Mouse (Mus musculus) liver, embryonic 15.5 days (tissue): ENCODE measurements at regions not wholly inside any gene's neighbourhood (a gene's known extent, or its start where the extent isn't known, plus 50 kb on each side); places are given as distances from the start of the nearest gene placed in this dataset.

Experiments used
- ATAC-seq: fragments of 200-750 bp; cut with Nextera tagmentation; 2 replicates; pipeline ENCODE4 v1.8.0; 2017; ENCODE audit warnings: moderate number of reproducible peaks, mild to moderate bottlenecking, moderate library complexity; ENCODE audit not compliant: insufficient read depth
- H3K27ac ChIP-seq: fragments of 300-500 bp; sonication (generic); replicated peaks from 2 replicates; pipeline ENCODE4 v1.5.1; 2015; ENCODE audit warnings: mild to moderate bottlenecking, inconsistent platforms
- H3K27me3 ChIP-seq: fragments of 300-500 bp; sonication (generic); 2 replicates; pipeline ENCODE4 v1.6.1; 2015; ENCODE audit warnings: mild to moderate bottlenecking, inconsistent platforms
- H3K36me3 ChIP-seq: fragments of 300-500 bp; sonication (generic); replicated peaks from 2 replicates; pipeline ENCODE4 v1.6.1; 2015; ENCODE audit warnings: moderate library complexity, mild to moderate bottlenecking, inconsistent platforms
- H3K4me1 ChIP-seq: fragments of 300-500 bp; sonication (generic); replicated peaks from 2 replicates; pipeline ENCODE4 v1.6.1; 2015; ENCODE audit warnings: inconsistent platforms
- H3K4me2 ChIP-seq: fragments of 300-500 bp; sonication (generic); 2 replicates; pipeline ENCODE4 v1.6.1; 2015; ENCODE audit warnings: moderate library complexity, mild to moderate bottlenecking, inconsistent platforms
- H3K4me3 ChIP-seq: fragments of 300-500 bp; sonication (generic); replicated peaks from 2 replicates; pipeline ENCODE4 v1.5.1; 2015; ENCODE audit warnings: mild to moderate bottlenecking, inconsistent platforms
- H3K9ac ChIP-seq: fragments of 300-500 bp; sonication (generic); 2 replicates; pipeline ENCODE4 v1.6.1; 2015; ENCODE audit warnings: moderate library complexity, mild to moderate bottlenecking, inconsistent platforms
- H3K9me3 ChIP-seq: fragments of 300-500 bp; sonication (generic); replicated peaks from 2 replicates; pipeline ENCODE4 v1.6.1; 2016; ENCODE audit warnings: inconsistent platforms
- WGBS: fragments of 180-500 bp; shearing (Covaris S2); methylation state at CpG from one replicate; pipeline ENCODE4 v1.1.7; 2015; ENCODE audit warnings: mixed read lengths; ENCODE audit not compliant: insufficient replicate concordance; 5-methylcytosine and 5-hydroxymethylcytosine counted together

DNA sequence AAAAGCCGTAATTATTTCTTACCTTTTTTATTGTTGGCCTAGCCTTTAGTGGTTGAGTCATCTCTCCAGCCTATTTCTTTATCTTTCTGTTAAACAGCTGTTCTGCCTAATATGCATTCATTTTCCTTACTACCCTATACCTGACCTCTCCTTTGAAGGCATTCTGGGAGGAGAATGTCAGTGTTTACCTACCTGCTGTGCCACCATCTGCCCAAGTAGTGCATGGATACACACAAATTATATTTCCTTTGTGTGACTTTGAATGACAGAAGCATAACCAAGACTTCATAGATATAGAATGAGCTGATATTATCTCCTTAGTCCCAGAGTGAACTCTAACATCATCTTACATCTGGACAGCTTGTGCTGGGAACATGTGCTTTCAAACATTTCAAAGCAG is 293.5 kb upstream of the Tom1l1 start:
- Histone ChIP-seq H3K9me3 (no peaks in the 10 kb centered on the region), H3K9ac (no peak overlapping the region), H3K27ac (no peak overlapping the region), H3K4me3 (no peak overlapping the region), H3K4me1 (no peaks in the 10 kb centered on the region), H3K27me3 (no peaks in the 10 kb centered on the region), H3K4me2 (no peak overlapping the region), H3K36me3 (no peaks in the 10 kb centered on the region)
- WGBS, result 85% methylated on average over 1 of the region's 1 CpGs
- no peak for ATAC-seq

DNA sequence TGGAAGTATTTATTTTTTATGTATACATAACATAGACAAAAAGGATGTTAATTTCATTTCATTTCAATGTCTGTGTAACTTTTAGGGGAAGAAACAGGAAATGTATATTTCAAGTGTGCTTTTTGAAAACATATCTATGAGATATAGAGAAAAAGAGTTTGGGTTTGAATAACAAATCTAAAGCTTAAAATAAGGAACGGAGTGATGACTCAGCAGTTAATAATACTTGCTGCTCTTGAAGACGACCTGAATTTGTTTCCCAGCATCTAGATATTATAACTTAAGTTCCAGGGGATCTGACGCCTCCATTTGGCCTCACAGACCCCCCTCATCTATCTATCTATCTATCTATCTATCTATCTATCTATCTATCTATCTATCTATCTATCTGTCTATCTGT is 290.1 kb upstream of the Tom1l1 start:
- 57% methylated on average over 3 of the region's 3 CpGs for WGBS
- H3K4me1 ChIP-seq, result no peaks in the 10 kb centered on the region
- H3K36me3 ChIP-seq, result no peaks in the 10 kb centered on the region
- H3K27me3 ChIP-seq, result no peaks in the 10 kb centered on the region
- no peak overlapping the region for H3K4me3 ChIP-seq
- H3K4me2 ChIP-seq, result no peak overlapping the region
- H3K9ac ChIP-seq, result no peak overlapping the region
- ATAC-seq, result no peak
- no peak overlapping the region for H3K27ac ChIP-seq
- no peaks in the 10 kb centered on the region for H3K9me3 ChIP-seq

DNA sequence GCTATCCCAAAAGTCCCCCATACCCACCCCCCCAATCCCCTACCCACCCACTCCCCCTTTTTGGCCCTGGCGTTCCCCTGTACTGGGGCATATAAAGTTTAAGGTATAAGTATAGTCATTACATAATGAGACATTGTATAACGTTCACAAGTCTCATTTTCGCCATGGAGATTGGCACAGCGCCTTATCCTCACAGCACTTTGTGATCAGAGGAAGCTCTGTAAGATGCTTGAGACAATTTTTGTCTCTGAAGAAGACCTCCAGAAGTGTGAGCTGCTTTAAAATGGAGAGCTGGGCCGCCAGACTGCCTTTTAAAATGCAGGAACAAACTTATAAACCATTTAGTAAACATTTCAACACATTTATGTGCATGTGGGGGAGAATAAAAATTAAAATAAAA is 252.9 kb upstream of the Tom1l1 start:
- H3K4me2 ChIP-seq, result no peak overlapping the region
- H3K9ac ChIP-seq, result no peak overlapping the region
- 58% methylated on average over 5 of the region's 5 CpGs for WGBS
- H3K9me3 ChIP-seq, result no peaks in the 10 kb centered on the region
- H3K36me3 ChIP-seq, result no peaks in the 10 kb centered on the region
- no peak overlapping the region for H3K4me3 ChIP-seq
- no peaks in the 10 kb centered on the region for H3K27me3 ChIP-seq
- H3K4me1 ChIP-seq, result no peaks in the 10 kb centered on the region
- no peak overlapping the region for H3K27ac ChIP-seq
- no peak for ATAC-seq

DNA sequence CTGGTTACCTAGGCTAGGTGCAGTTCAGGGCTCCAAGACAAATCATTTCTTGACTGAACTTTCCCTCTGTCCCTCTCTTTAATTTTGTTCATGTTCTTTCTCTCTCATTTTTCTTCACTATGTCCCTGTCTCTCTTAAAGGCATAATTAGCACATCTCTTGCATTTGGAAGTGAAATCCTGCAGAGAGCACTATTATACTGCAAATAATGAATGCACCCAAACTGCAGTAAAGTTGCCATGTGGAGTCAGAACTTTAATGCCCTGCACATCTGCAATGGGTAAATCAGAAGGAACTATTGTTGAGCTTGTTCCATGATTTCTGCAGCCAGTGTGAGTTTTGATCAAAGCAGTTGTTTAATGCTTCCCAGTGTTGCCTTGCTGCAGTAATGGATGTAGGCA is 237.6 kb upstream of the Tom1l1 start:
- Histone ChIP-seq H3K36me3 (no peaks in the 10 kb centered on the region), H3K9ac (no peak overlapping the region), H3K4me2 (no peak overlapping the region), H3K4me3 (no peak overlapping the region), H3K27ac (no peak overlapping the region), H3K27me3 (no peaks in the 10 kb centered on the region), H3K9me3 (no peaks in the 10 kb centered on the region), H3K4me1 (no peaks in the 10 kb centered on the region)
- ATAC-seq, result no peak

DNA sequence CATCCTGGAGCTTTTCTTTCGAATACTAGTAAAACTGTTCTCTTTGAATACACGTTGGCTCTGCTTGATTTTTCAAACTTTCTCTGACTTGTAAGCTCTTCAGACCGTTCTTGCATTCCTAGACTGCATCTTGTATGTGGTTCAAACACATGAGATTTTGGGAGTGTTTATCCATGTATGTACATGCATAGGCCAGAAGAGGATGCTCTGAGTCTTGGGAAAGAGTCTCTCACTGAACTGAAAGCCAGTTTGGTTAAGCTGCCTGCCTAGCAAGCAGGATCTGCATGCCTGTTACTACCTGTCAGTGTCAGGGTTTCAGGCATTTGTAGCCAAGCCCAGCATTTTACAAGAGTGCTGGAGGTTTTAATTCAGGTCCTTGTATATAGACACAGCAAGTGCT is 229.6 kb upstream of the Tom1l1 start:
- WGBS, result 51% methylated on average over 3 of the region's 3 CpGs
- Histone ChIP-seq H3K4me1 (no peaks in the 10 kb centered on the region), H3K36me3 (no peaks in the 10 kb centered on the region), H3K9ac (no peak overlapping the region), H3K27ac (no peak overlapping the region), H3K4me2 (no peak overlapping the region), H3K27me3 (no peaks in the 10 kb centered on the region), H3K4me3 (no peak overlapping the region), H3K9me3 (no peaks in the 10 kb centered on the region)
- ATAC-seq, result no peak

DNA sequence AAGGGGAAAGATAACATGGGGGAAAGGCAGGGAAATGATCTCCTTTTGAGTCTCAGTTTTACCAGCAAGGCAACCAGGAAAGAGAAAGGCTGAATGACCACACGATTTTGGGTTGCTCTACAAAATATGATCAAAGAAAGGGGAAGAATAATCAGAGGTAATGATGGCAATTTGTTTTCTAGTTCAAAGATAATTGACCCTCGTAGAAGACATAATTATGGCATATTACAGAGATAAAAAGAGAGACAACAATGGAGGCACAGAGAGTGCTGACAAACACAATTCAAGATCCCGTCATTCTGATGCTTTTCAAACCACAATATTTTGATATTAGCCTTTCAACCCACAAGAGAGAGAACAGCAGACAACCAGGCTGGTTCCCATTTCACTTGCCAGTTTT is 206.1 kb upstream of the Tom1l1 start:
- Histone ChIP-seq H3K9me3 (no peaks in the 10 kb centered on the region), H3K4me3 (no peak overlapping the region), H3K27me3 (no peaks in the 10 kb centered on the region), H3K4me1 (no peaks in the 10 kb centered on the region), H3K27ac (no peak overlapping the region), H3K9ac (no peak overlapping the region), H3K4me2 (no peak overlapping the region), H3K36me3 (no peaks in the 10 kb centered on the region)
- no peak for ATAC-seq
- 47% methylated on average over 3 of the region's 3 CpGs for WGBS

DNA sequence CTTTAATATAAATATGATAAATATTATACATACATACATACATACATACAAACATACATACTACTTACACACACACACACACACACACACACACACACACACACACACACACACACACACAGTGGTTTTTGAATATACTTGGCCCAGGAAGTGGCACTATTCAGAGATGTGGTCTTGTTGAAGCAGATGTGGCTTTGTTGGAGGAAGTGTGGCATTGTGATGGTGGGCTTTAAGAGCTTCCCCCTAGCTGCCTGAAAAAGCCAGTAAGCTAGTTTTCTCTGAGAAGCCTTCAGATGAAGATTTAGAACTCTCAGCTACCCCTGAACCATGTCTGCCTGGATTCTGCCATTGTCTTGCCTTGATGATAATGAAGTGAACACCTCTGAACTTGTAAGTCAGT is 185.0 kb upstream of the Tom1l1 start:
- Histone ChIP-seq H3K4me1 (no peaks in the 10 kb centered on the region), H3K4me2 (no peak overlapping the region), H3K36me3 (no peaks in the 10 kb centered on the region), H3K27me3 (no peaks in the 10 kb centered on the region), H3K9me3 (no peaks in the 10 kb centered on the region), H3K9ac (no peak overlapping the region), H3K27ac (no peak overlapping the region), H3K4me3 (no peak overlapping the region)
- no peak for ATAC-seq

DNA sequence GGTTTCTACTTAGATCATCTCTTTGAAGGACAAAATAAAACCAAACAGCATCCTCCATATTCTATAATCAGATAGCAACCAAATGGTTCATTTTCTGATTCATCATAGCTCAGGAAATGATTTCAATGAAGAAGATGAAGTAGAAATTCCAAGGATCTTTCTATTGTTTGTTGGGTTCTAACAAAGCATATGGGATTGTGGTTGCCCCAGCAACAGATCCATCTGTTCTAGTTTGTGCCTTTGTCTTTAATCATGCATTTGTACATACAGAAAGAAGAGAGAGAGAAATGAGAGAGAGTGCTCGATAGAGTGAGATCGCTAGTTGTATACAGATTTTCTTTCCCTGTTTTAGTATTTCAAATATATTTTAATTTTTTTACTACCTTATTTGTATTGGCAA is 183.5 kb upstream of the Tom1l1 start:
- no peaks in the 10 kb centered on the region for H3K4me1 ChIP-seq
- no peak for ATAC-seq
- H3K27me3 ChIP-seq, result no peaks in the 10 kb centered on the region
- no peaks in the 10 kb centered on the region for H3K36me3 ChIP-seq
- H3K4me3 ChIP-seq, result no peak overlapping the region
- 71% methylated on average over 2 of the region's 2 CpGs for WGBS
- H3K4me2 ChIP-seq, result no peak overlapping the region
- no peaks in the 10 kb centered on the region for H3K9me3 ChIP-seq
- no peak overlapping the region for H3K27ac ChIP-seq
- H3K9ac ChIP-seq, result no peak overlapping the region

DNA sequence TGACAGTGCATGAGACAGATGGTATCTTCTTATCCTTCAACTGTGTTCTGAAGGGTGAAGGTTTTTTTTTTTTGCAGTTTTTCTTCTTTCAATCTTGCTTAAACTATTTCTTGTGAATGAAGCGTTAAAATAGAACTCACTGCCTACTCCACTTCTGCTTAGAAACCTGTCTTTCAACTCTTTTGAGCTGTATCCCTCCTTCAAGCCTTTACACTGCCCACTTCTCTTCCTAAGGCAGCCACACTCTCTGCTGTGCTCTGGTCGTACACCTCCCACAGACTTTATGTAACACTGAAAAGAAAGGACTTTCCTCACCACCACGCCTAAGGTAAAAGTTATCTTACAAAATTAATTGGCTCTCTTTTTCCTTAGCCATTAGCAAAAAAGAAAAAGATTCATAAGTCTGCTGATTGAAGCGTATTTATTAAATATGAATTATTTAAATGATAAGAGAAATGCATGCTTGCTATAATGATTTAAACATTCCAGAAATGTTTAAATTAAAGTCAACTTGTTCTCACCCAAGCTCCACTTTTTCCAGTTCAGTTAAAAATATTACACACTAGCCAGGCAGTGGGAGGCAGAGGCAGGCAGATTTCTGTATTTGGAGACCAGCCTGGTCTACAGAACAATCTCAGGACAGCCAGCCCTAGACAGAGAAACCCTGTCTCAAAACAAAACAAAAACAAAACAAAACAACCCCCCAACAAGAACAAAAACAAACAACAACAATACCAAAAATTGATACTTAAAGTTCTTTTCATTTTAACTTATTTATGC is 176.0 kb upstream of the Tom1l1 start:
- no peak for ATAC-seq
- WGBS, result 50% methylated on average over 4 of the region's 4 CpGs
- H3K4me2 ChIP-seq, result no peak overlapping the region

DNA sequence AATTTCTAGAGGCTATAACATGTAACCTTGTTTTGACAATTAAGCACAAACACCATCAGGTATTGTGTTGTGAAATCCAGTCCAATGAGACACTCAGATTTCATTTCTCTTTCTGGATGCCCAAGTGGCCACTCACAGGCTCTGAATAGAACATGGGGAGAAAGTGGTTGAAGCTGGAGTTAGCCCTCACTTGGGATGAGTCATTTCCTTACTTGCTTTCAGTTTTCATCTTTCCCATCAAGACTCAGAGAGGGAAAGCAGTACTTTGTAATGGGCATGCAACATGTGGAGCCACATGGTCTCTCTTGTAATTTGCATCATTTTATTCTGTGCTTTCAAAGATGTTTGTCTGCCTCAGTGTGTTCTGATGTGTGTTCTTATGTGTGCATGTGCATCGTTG is 167.6 kb upstream of the Tom1l1 start:
- Histone ChIP-seq H3K4me3 (no peak overlapping the region), H3K27ac (no peak overlapping the region), H3K9ac (no peak overlapping the region), H3K9me3 (no peaks in the 10 kb centered on the region), H3K27me3 (no peaks in the 10 kb centered on the region), H3K36me3 (no peaks in the 10 kb centered on the region), H3K4me2 (no peak overlapping the region), H3K4me1 (no peaks in the 10 kb centered on the region)
- ATAC-seq, result no peak
- 63% methylated on average over 1 of the region's 1 CpGs for WGBS

More for the DNA sequence above, 176.0 kb upstream of the Tom1l1 start:
- no peaks in the 10 kb centered on the region for H3K36me3 ChIP-seq
- H3K27me3 ChIP-seq, result no peaks in the 10 kb centered on the region
- H3K9ac ChIP-seq, result no peak overlapping the region
- no peak overlapping the region for H3K27ac ChIP-seq
- no peak overlapping the region for H3K4me3 ChIP-seq
- no peaks in the 10 kb centered on the region for H3K9me3 ChIP-seq
- no peaks in the 10 kb centered on the region for H3K4me1 ChIP-seq

DNA sequence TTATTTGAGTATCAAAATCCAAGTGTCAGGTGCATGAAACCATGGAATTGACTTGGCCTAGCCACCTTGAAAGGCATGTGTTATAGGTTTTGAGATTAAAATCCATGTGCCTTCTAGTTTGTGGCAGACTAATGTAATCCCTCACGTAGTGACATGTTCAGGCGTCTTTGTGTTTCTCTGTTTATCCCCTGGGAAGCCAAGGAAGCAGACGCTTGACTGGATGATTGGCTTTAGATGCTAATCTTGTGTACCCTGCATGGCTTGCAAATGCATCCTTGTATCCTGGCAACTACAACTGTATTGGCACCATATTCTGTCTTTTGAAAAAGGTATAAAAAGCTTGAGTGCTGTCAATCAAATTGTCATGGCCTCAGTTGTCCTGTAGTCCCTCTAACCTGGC is 167.2 kb upstream of the Tom1l1 start:
- no peaks in the 10 kb centered on the region for H3K9me3 ChIP-seq
- 55% methylated on average over 3 of the region's 3 CpGs for WGBS

DNA sequence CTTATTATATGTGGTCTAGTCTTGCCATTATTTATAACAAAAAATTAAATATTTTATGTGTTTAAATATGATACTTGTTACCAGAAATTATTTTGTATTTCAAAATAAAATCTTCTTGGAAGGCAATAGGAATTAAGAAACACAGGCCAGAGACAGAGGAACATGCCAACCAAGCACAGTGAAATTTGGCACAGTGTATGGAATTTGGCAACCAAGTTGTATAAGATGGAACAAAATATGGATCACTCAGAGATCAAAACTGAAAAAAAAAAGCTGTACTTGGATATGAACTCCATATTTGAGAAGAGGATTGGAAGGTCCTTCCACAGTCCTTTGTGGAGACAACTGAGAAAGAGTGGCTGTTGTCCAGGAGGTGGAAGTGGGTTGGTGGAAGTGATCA is 163.1 kb upstream of the Tom1l1 start:
- H3K36me3 ChIP-seq, result no peaks in the 10 kb centered on the region
- H3K4me1 ChIP-seq, result no peaks in the 10 kb centered on the region
- no peak overlapping the region for H3K4me3 ChIP-seq
- no peak for ATAC-seq
- H3K9ac ChIP-seq, result no peak overlapping the region
- H3K27me3 ChIP-seq, result no peaks in the 10 kb centered on the region
- no peak overlapping the region for H3K4me2 ChIP-seq
- H3K9me3 ChIP-seq, result no peaks in the 10 kb centered on the region
- H3K27ac ChIP-seq, result no peak overlapping the region

More for the DNA sequence above, 167.2 kb upstream of the Tom1l1 start:
- no peaks in the 10 kb centered on the region for H3K36me3 ChIP-seq
- H3K9ac ChIP-seq, result no peak overlapping the region
- no peak overlapping the region for H3K4me2 ChIP-seq
- no peak overlapping the region for H3K4me3 ChIP-seq
- H3K27me3 ChIP-seq, result no peaks in the 10 kb centered on the region
- no peak for ATAC-seq
- H3K4me1 ChIP-seq, result no peaks in the 10 kb centered on the region
- H3K27ac ChIP-seq, result no peak overlapping the region
